8 mouse cellular contexts compared by ENCODE assay signal in the genomic region with DNA sequence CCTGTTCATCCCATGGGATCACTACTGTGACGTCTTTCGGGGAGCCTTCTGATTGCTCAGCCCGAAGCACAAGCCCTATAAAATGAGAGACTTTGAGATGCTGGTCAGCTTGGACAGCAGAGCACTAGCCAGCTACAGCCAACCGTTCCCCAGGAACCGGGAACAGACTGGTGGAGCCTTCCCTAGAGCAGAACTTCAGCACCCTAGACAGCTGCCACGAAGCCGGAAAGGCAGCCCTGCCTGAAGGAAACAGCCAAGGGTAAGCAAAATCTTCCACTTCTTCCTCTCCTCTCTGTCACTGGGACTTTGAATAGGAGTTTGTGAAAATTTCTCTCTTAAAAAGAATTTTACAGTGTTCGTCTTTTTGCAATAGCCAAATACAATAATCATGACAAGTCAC. TPM values are rescaled to one million over a fixed set of nuclear protein-coding genes. Genes with fewer than 3 reads are reported as not detected.
DNase-seq lines count a peak whose midpoint lies in the region; TF ChIP-seq lines count a peak whose summit lies in the region.

A gene (plus strand): TSS at position 107 of the 400 bp plus-strand sequence.

- intact Hi-C loops in left cerebral cortex, postnatal 10 days (cut with DNase I): loop anchor here (2.0 kb wide), 1 partner anchor 148 kb away; no protein-coding TSS in a partner anchor

- TF ChIP-seq POLR2A in MEL (IDR thresholded peaks at IDR 0.05; ENCODE audit: control insufficient read depth in 1 of 2, insufficient read depth in 1 of 2, low read depth in 1 of 2, low read length in 2 of 2, poor library complexity in 1 of 2): no peak

- no peaks in the 10 kb centered on the region for H3K4me1 ChIP-seq in MEL (ENCODE audit: control insufficient read depth in 1 of 2, insufficient read depth in 2 of 2, low read length in 2 of 2)

- no peak within 1 kb of the TSS for H3K27ac ChIP-seq in MEL (ENCODE audit: control insufficient read depth, low read depth, low read length)

- no peaks in the 10 kb centered on the region; a peak in 2 of 4 replicates for H3K27me3 ChIP-seq in MEL (ENCODE audit: control insufficient read depth in 1 of 2, insufficient read depth in 2 of 2, low read length in 2 of 2)

- no peak for TF ChIP-seq CTCF in MEL (IDR thresholded peaks at IDR 0.05 in 2 of 3, conservative IDR thresholded peaks at IDR 0.05 in 1 of 3; ENCODE audit: control insufficient read depth in 1 of 3, insufficient read depth in 1 of 3, low read depth in 2 of 3, low read length in 3 of 3, poor library complexity in 1 of 3, severe bottlenecking in 1 of 3)

- H3K79me2 ChIP-seq in MEL (ENCODE audit: control insufficient read depth, insufficient read depth, low read length, poor library complexity): no peaks in the 10 kb centered on the region

- no peak within 1 kb of the TSS for H3K9ac ChIP-seq in MEL (ENCODE audit: control insufficient read depth, low read depth, low read length, poor library complexity, severe bottlenecking)

- no peak within 1 kb of the TSS for H3K4me3 ChIP-seq in MEL (ENCODE audit: control insufficient read depth in 1 of 2, insufficient read depth in 1 of 2, low read depth in 2 of 2, low read length in 2 of 2)

- peak; percentile 75 for DNase-seq in kidney, postnatal 10 days
- no peak for DNase-seq in kidney, adult 18-20 months
- peak; percentile 12 for DNase-seq in MEL (ENCODE audit: low read depth, low spot score)
- peak; percentile 12 for DNase-seq in c-Kit-positive CD71-negative TER-119-negative erythroid progenitor cells, embryonic 14.5 days (ENCODE audit: low read depth)
- DNase-seq in left cerebral cortex, postnatal 10 days (ENCODE audit: extremely low spot score in 1 of 2, low spot score in 2 of 2): no peak
- no peak for DNase-seq in c-Kit-positive CD71-positive TER-119-positive erythroid progenitor cells, embryonic 14.5 days (ENCODE audit: low spot score)
- no peak for DNase-seq in thymus, postnatal 0 days (ENCODE audit: low spot score)
- DNase-seq in heart, adult 8-10 months (ENCODE audit: low spot score): no peak

- H3K9me3 ChIP-seq in MEL (replicated peaks; ENCODE audit: insufficient read depth, low read length): no peaks in the 10 kb centered on the region

- TF ChIP-seq RAD21 in MEL (IDR thresholded peaks at IDR 0.05; ENCODE audit: low read depth, low read length): no peak

- no peaks in the 10 kb centered on the region for H3K36me3 ChIP-seq in MEL (ENCODE audit: control insufficient read depth in 1 of 2, insufficient read depth in 2 of 2, low read length in 2 of 2)

- no peak for TF ChIP-seq EP300 in MEL (IDR thresholded peaks at IDR 0.05; ENCODE audit: low read depth in 1 of 2, low read length in 2 of 2)

TF ChIP-seq in MEL, 35 proteins besides CTCF, POLR2A, EP300 and RAD21:
- TF ChIP-seq USF2 (IDR thresholded peaks at IDR 0.05; ENCODE audit: borderline replicate concordance in 1 of 2, insufficient read depth in 1 of 2, low read depth in 1 of 2, low read length in 2 of 2) (no peak), TCF12 (IDR thresholded peaks at IDR 0.05; ENCODE audit: low read depth, low read length) (no peak), MAZ (IDR thresholded peaks at IDR 0.05; ENCODE audit: low read depth, low read length) (no peak), ZKSCAN1 (IDR thresholded peaks at IDR 0.05; ENCODE audit: low read depth, low read length) (no peak), ELF1 (IDR thresholded peaks at IDR 0.05; ENCODE audit: low read depth, low read length) (no peak), ZC3H11A (IDR thresholded peaks at IDR 0.05; ENCODE audit: low read depth, low read length) (no peak), UBTF (IDR thresholded peaks at IDR 0.05; ENCODE audit: borderline replicate concordance, insufficient read depth, low read depth, low read length) (no peak), MYC (IDR thresholded peaks at IDR 0.05; ENCODE audit: low read depth, low read length) (no peak), CHD1 (IDR thresholded peaks at IDR 0.05; ENCODE audit: low read depth, low read length) (no peak), POLR2AphosphoS5 (IDR thresholded peaks at IDR 0.05; ENCODE audit: borderline replicate concordance, low read depth, low read length) (no peak), MAFK (IDR thresholded peaks at IDR 0.05; ENCODE audit: borderline replicate concordance, low read depth, low read length) (no peak), USF1 (IDR thresholded peaks at IDR 0.05; ENCODE audit: low read depth, low read length) (no peak), NELFE (IDR thresholded peaks at IDR 0.05; ENCODE audit: low read depth, low read length) (no peak), TBP (IDR thresholded peaks at IDR 0.05; ENCODE audit: low read depth, low read length) (no peak), E2F4 (IDR thresholded peaks at IDR 0.05; ENCODE audit: borderline replicate concordance, low read depth, low read length) (no peak)

RNA-seq across cellular contexts. Expression of the gene that starts here (rescaled TPM):
- not detected in 2 replicates for total RNA-seq in MEL (2012; rRNA removed)
- polyA plus RNA-seq in MEL (2012; ENCODE audit: insufficient read depth in 1 of 2, insufficient read length in 2 of 2, low read depth in 1 of 2, low replicate concordance in 2 of 2, missing spikeins in 1 of 2): not detected
- total RNA-seq in left cerebral cortex, postnatal 10 days (2021): 10 to 100 TPM; 22.7 to 23.5 TPM
- 0.32 and 0.51 TPM in 2 replicates for polyA plus RNA-seq in thymus, postnatal 0 days (2015; fragmentation: Nextera tagmentation; extraction: Ambion mirVana)
- total RNA-seq in heart, adult 8-10 months (2022): under 1 TPM in 1 of 4 experiments, not detected in 3; 0.19 TPM

Comparison
In these comparisons a context has a peak if more than half of its experiments do, and no peak if none do; other contexts are left out.
1. RNA of the gene that starts here (total RNA-seq): 22.7 to 23.5 TPM in left cerebral cortex, postnatal 10 days; 0.19 TPM in heart, adult 8-10 months and not detected in MEL; every median in the first group is over 10 times any median in the second.
2. DNase-seq: peak in kidney, postnatal 10 days (single experiment) and c-Kit-positive CD71-negative TER-119-negative erythroid progenitor cells, embryonic 14.5 days (single experiment); none in kidney, adult 18-20 months (single experiment), left cerebral cortex, postnatal 10 days (0 of 2), c-Kit-positive CD71-positive TER-119-positive erythroid progenitor cells, embryonic 14.5 days (single experiment), thymus, postnatal 0 days (single experiment) and heart, adult 8-10 months (single experiment).
3. Peak in DNase-seq in MEL; RNA of the gene not detected or under 1 TPM.